Mouse (Mus musculus) midbrain, postnatal 0 days (tissue): Measurements from ENCODE around the gene Stk39. TPM values are rescaled to one million over a fixed set of nuclear protein-coding genes. Genes with fewer than 3 reads are reported as not detected.

Source experiments
- ATAC-seq: fragments of 200-750 bp; cut with Nextera tagmentation; 2 replicates; pipeline ENCODE4 v1.8.0; 2017; ENCODE audit warnings: moderate number of reproducible peaks, mild to moderate bottlenecking, moderate TSS enrichment, moderate library complexity; ENCODE audit not compliant: low FRiP score
- DNase-seq: peaks from one replicate; pipeline ENCODE4 v3.0.0-alpha.2; 2015; ENCODE audit warnings: low spot score
- H3K27ac ChIP-seq: fragments of 300-500 bp; sonication (generic); 2 replicates; pipeline ENCODE4 v1.5.1; 2014; ENCODE audit warnings: low read depth, mild to moderate bottlenecking, low read length, mixed read lengths
- H3K27me3 ChIP-seq: fragments of 300-500 bp; sonication (generic); 2 replicates; pipeline ENCODE4 v1.6.1; 2014; ENCODE audit warnings: low read length, control low read depth, mixed read lengths; ENCODE audit not compliant: insufficient read depth
- H3K36me3 ChIP-seq: fragments of 300-500 bp; sonication (generic); 2 replicates; pipeline ENCODE4 v1.6.1; 2014; ENCODE audit warnings: low read length, control low read depth, mixed read lengths; ENCODE audit not compliant: insufficient read depth
- H3K4me1 ChIP-seq: fragments of 300-500 bp; sonication (generic); 2 replicates; pipeline ENCODE4 v1.6.1; 2014; ENCODE audit warnings: mild to moderate bottlenecking, control low read depth, antibody characterized with exemption, low read length, mixed read lengths; ENCODE audit not compliant: insufficient read depth
- H3K4me2 ChIP-seq: fragments of 300-500 bp; sonication (generic); 2 replicates; pipeline ENCODE4 v1.6.1; 2014; ENCODE audit warnings: low read depth, mild to moderate bottlenecking, low read length, mixed read lengths; ENCODE audit not compliant: poor library complexity, severe bottlenecking
- H3K4me3 ChIP-seq: fragments of 300-500 bp; sonication (generic); 2 replicates; pipeline ENCODE4 v1.5.1; 2014; ENCODE audit warnings: low read depth, mild to moderate bottlenecking, low read length, moderate library complexity
- H3K9ac ChIP-seq: fragments of 300-500 bp; sonication (generic); replicated peaks from 2 replicates; pipeline ENCODE4 v1.6.1; 2014; ENCODE audit warnings: mild to moderate bottlenecking, low read length, moderate library complexity, mixed read lengths; ENCODE audit not compliant: poor library complexity, severe bottlenecking
- H3K9me3 ChIP-seq: fragments of 300-500 bp; sonication (generic); 2 replicates; pipeline ENCODE4 v1.6.1; 2016; ENCODE audit warnings: low read length, control low read depth
- CTCF ChIP-seq: IDR thresholded peaks from 2 replicates; pipeline ENCODE4 v1.5.1; 2016; ENCODE audit warnings: antibody characterized with exemption, mild to moderate bottlenecking
- WGBS: fragments of 180-500 bp; shearing (Covaris S2); extraction: QIAGEN DNeasy Blood & Tissue Kit; methylation state at CpG from one replicate; pipeline ENCODE4 v1.1.7; 2014; 5-methylcytosine and 5-hydroxymethylcytosine counted together
- polyA plus RNA-seq: library from polyadenylated mRNA; unstranded; fragments of >200 nt; fragmentation: Nextera tagmentation; extraction: Ambion mirVana; gene quantifications from 2 replicates; pipeline ENCODE4 v1.2.1, GENCODE M21; 2015
- total RNA-seq: library from RNA; depleted of rRNA; stranded (reverse); fragments of >200 nt; gene quantifications from 2 replicates; pipeline ENCODE4 v1.2.3, GENCODE M21; 2014

Gene Stk39
- total and polyA plus RNA-seq, 2 experiments from 2014 or later, result 23.4 to 33.9 TPM

- Histone ChIP-seq H3K4me3 (no peak overlapping the region), H3K27me3 (no peaks in the 10 kb centered on the region), H3K4me2 (no peak overlapping the region), H3K36me3 (no peaks in the 10 kb centered on the region), H3K9ac (no peak overlapping the region), H3K27ac (no peak overlapping the region), H3K4me1 (no peaks in the 10 kb centered on the region), H3K9me3 (no peaks in the 10 kb centered on the region)
- WGBS, result 88% methylated on average over 4 of the region's 4 CpGs
- DNase-seq (no peak), ATAC-seq (no peak)
- TF ChIP-seq CTCF, result no peak
Observed at GRCm38 (mm10) chr2:68452379-68452778, 19.7 kb downstream of the Stk39 start.

GRCm38 (mm10) chr2:68448035-68448434, 24.0 kb downstream of the Stk39 start:
- H3K27ac ChIP-seq, result no peak overlapping the region
- TF ChIP-seq CTCF, result no peak
- H3K4me1 ChIP-seq, result no peaks in the 10 kb centered on the region
- WGBS, result 93% methylated on average over 10 of the region's 10 CpGs
- DNase-seq (no peak), ATAC-seq (no peak)
- H3K27me3 ChIP-seq, result no peaks in the 10 kb centered on the region
- no peak overlapping the region for H3K4me3 ChIP-seq
- no peak overlapping the region for H3K9ac ChIP-seq
- H3K36me3 ChIP-seq, result no peaks in the 10 kb centered on the region
- H3K4me2 ChIP-seq, result no peak overlapping the region
- no peaks in the 10 kb centered on the region for H3K9me3 ChIP-seq

DNA sequence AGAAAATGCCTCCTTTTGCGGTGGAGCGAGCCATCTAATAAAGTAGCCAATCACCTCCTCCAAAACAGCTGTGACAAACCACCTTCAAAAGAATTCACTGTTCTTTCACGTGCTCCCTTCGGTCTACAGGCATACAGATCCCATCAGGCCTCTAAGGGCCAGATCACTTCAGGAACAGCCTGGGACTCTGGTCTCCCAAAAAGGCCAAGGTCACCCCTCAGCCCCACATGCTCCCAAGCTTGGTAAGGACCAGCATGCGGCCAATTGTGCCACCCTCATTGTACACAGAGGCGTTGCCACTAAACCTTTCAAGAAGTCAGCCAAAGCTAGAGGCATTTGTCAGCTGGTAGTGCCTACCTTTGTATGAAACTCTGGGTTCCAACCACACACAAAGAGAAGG, 28.9 kb downstream of the Stk39 start:
- ATAC-seq (no peak), DNase-seq (no peak)
- H3K9ac ChIP-seq, result no peak overlapping the region
- TF ChIP-seq CTCF, result no peak
- H3K27ac ChIP-seq, result no peak overlapping the region
- no peaks in the 10 kb centered on the region for H3K9me3 ChIP-seq
- no peaks in the 10 kb centered on the region for H3K4me1 ChIP-seq
- H3K27me3 ChIP-seq, result no peaks in the 10 kb centered on the region
- H3K4me3 ChIP-seq, result no peak overlapping the region
- no peak overlapping the region for H3K4me2 ChIP-seq
- WGBS, result 77% methylated on average over 6 of the region's 6 CpGs
- no peaks in the 10 kb centered on the region for H3K36me3 ChIP-seq

DNA sequence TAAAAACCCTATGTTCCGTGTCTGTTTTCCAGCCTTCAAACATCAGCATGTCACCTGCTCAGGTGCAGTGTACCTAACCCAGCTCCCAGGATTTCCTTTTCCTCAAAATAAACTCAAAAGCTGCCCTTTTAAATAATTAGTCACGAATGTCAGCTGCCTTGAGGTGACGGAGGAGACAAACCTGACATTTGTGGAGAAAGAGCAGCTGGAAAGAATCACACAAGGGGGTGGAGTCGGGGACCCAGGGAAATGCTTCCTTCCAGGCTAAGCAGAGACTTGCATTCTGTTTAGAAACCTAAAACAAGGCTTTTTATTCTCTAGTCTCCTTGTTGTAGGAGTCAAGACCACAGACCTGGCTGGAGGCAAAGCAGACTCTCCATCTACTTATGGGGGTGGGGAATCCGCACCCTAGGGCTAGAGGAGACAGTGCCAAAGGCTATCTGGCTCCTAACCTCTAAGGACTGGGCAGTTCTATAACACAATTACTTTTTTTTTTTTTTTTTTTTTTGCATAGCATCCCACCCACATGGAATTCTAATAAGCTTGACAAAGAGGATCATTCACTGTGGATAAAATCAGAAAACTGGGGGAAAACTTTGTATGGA, 29.9 kb downstream of the Stk39 start:
- H3K36me3 ChIP-seq, result no peaks in the 10 kb centered on the region
- H3K4me2 ChIP-seq, result no peak overlapping the region
- no peak overlapping the region for H3K4me3 ChIP-seq
- no peaks in the 10 kb centered on the region for H3K27me3 ChIP-seq
- H3K27ac ChIP-seq, result no peak overlapping the region
- H3K9me3 ChIP-seq, result no peaks in the 10 kb centered on the region
- ATAC-seq (no peak; the same call in 1 of the 2 replicates), DNase-seq (no peak)
- 63% methylated on average over 5 of the region's 5 CpGs for WGBS
- H3K4me1 ChIP-seq, result no peaks in the 10 kb centered on the region
- TF ChIP-seq CTCF, result no peak
- H3K9ac ChIP-seq, result no peak overlapping the region

GRCm38 (mm10) chr2:68439614-68440013, 32.5 kb downstream of the Stk39 start:
- Histone ChIP-seq H3K27ac (no peak overlapping the region), H3K4me1 (no peaks in the 10 kb centered on the region; the same call in 1 of the 2 replicates), H3K36me3 (no peaks in the 10 kb centered on the region), H3K4me2 (no peak overlapping the region), H3K27me3 (no peaks in the 10 kb centered on the region), H3K4me3 (no peak overlapping the region), H3K9me3 (no peaks in the 10 kb centered on the region), H3K9ac (no peak overlapping the region)
- WGBS, result 91% methylated on average over 9 of the region's 9 CpGs
- no peak for DNase-seq
- no peak for TF ChIP-seq CTCF
- ATAC-seq, result no peak

DNA sequence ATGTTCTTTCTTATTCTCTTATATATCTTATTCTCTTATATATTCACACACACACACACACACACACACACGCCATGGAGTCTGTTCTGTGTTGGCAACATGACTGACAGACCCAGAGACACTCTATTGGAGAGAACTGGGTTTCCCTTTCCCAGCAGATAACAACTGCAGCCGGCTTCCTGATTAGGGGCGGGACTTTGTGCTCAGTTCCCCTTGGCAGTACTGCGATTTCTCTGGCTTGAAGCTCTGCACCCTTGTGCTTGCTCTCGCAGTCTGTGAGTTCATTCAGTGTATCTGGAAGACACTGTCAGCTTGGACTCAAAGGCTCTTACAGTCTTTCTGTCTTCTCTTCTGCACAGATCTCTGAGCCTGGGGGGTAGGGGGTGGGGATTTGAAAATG, 34.1 kb downstream of the Stk39 start:
- Histone ChIP-seq H3K9me3 (no peaks in the 10 kb centered on the region), H3K4me2 (no peak overlapping the region), H3K4me1 (no peaks in the 10 kb centered on the region; the same call in 1 of the 2 replicates), H3K36me3 (no peaks in the 10 kb centered on the region), H3K27ac (no peak overlapping the region), H3K4me3 (no peak overlapping the region), H3K27me3 (no peaks in the 10 kb centered on the region), H3K9ac (no peak overlapping the region)
- 65% methylated on average over 5 of the region's 5 CpGs for WGBS
- ATAC-seq (no peak), DNase-seq (no peak)
- no peak for TF ChIP-seq CTCF
